Mouse (Mus musculus): ENCODE results near the gene Qars.
A peak's percentile ranks its signal among the peaks of the same experiment; 100 is the strongest.

GRCm38 (mm10) chr9:108490559-108491285, 16.8 kb upstream of the Qars start, which contains the start of gene Usp19:
- no peak for TF ChIP-seq CTCF (IDR thresholded peaks at IDR 0.05; ENCODE audit: borderline replicate concordance, extremely low read depth, insufficient read depth, insufficient read length)
- peak; percentile 47 for TF ChIP-seq POLR2A (IDR thresholded peaks at IDR 0.05; ENCODE audit: borderline replicate concordance, extremely low read depth, insufficient read depth, insufficient read length, poor library complexity, severe bottlenecking)

All from brain, embryonic 14.5 days (tissue).